In the genomic region with DNA sequence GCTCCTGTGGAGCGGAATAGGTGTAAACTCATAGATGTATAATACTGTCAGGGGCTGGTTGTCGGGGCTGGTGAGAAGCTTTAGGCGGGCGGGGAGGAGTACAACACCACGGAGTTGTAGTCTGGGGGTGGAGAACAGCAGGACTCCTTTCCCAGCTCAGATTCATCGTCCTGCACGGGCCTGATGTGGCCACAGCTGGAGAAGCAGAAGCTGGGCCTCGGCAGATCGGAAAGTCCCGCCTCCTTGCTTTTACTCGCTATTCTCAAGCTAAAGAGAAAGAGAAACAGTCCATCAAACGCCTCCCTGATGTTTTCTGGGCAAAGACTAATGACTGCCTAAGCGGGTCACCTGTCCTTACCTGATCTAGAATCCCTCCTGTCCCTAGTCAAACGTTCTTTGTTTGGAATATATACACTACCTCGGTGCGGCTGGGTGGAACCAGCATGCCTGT, we compare ENCODE assay signal across 8 mouse cellular contexts.
DNase-seq lines count a peak whose midpoint lies in the region; ATAC-seq and TF ChIP-seq lines count a peak whose summit lies in the region.
"Had no signal": no experiment of that assay in that cellular context is flagged by ENCODE, and none has a peak within 500 bp of the region (broad histone marks: within the 10 kb centered on the region; RNA-seq: fewer than 3 reads in every experiment).

No protein-coding gene starts in this region.

- no peak overlapping the region for H3K27ac ChIP-seq in testis, adult 2 months (ENCODE audit: control insufficient read depth, insufficient read depth, low read depth, low read length)
- no peak overlapping the region for H3K27ac ChIP-seq in forebrain, embryonic 14.5 days (ENCODE audit: low read depth, low read length)
- H3K27ac ChIP-seq in liver, embryonic 16.5 days (ENCODE audit: low read length), result no peak overlapping the region
- no peak overlapping the region for H3K27ac ChIP-seq in stomach, postnatal 0 days (replicated peaks)

- no peak overlapping the region for H3K9ac ChIP-seq in forebrain, embryonic 14.5 days (ENCODE audit: low read length)
- H3K9ac ChIP-seq in liver, embryonic 16.5 days (ENCODE audit: low read depth, low read length), result no peak overlapping the region
- no peak overlapping the region for H3K9ac ChIP-seq in stomach, postnatal 0 days (ENCODE audit: low read length)

- H3K36me3 ChIP-seq in testis, adult 2 months (ENCODE audit: control insufficient read depth, insufficient read depth, low read length), result no peaks in the 10 kb centered on the region
- H3K36me3 ChIP-seq in forebrain, embryonic 14.5 days (ENCODE audit: control insufficient read depth, insufficient read depth, low read length), result no peaks in the 10 kb centered on the region
- no peaks in the 10 kb centered on the region for H3K36me3 ChIP-seq in liver, embryonic 16.5 days (ENCODE audit: control insufficient read depth, insufficient read depth)
- H3K36me3 ChIP-seq in stomach, postnatal 0 days (ENCODE audit: control insufficient read depth, insufficient read depth, low read length), result no peaks in the 10 kb centered on the region

- no peak for TF ChIP-seq POLR2A in testis, adult 2 months (IDR thresholded peaks at IDR 0.05; ENCODE audit: control insufficient read depth, low read depth, low read length)

- H3K4me3 ChIP-seq in testis, adult 2 months (ENCODE audit: control insufficient read depth, low read depth, low read length), result peak overlapping the region; percentile 33
- H3K4me3 ChIP-seq in forebrain, embryonic 14.5 days (ENCODE audit: low read depth, low read length), result no peak overlapping the region
- H3K4me3 ChIP-seq in liver, embryonic 16.5 days (ENCODE audit: low read depth, low read length), result 0 out of 2 replicates have a peak overlapping the region, but pooled peaks have one; percentile 5
- H3K4me3 ChIP-seq in stomach, postnatal 0 days (ENCODE audit: low read depth, low read length), result no peak overlapping the region; the same call in 1 of the 2 replicates
- H3K4me3 ChIP-seq: myocyte had no signal

- H3K27me3 ChIP-seq in testis, adult 2 months (ENCODE audit: control insufficient read depth, insufficient read depth, low read length), result no peaks in the 10 kb centered on the region
- no peaks in the 10 kb centered on the region for H3K27me3 ChIP-seq in forebrain, embryonic 14.5 days (replicated peaks; ENCODE audit: control insufficient read depth, insufficient read depth, low read length)
- no peaks in the 10 kb centered on the region for H3K27me3 ChIP-seq in liver, embryonic 16.5 days (ENCODE audit: control insufficient read depth, insufficient read depth, low read depth, low read length)
- no peaks in the 10 kb centered on the region for H3K27me3 ChIP-seq in stomach, postnatal 0 days (ENCODE audit: control insufficient read depth, insufficient read depth, low read length)

- no peak for TF ChIP-seq EP300 in stomach, postnatal 0 days (optimal IDR thresholded peaks at IDR 0.05)

- intact Hi-C loops in left cerebral cortex, postnatal 36 days (cut with DNase I), result no loop called here

- DNase-seq in testis, postnatal 14 days (ENCODE audit: low spot score), result no peak
- DNase-seq in forebrain, embryonic 14.5 days (ENCODE audit: low spot score), result no peak
- peak; percentile 33 for DNase-seq in stomach, postnatal 0 days (ENCODE audit: low spot score)
- DNase-seq in left cerebral cortex, postnatal 36 days (ENCODE audit: low spot score in 2 of 2), result no peak
- DNase-seq in layer of hippocampus, postnatal 36 days, result no peak

- TF ChIP-seq CTCF in testis, adult 2 months (IDR thresholded peaks at IDR 0.05; ENCODE audit: control insufficient read depth, insufficient read depth, insufficient replicate concordance, low read depth, low read length), result no peak
- no peak for TF ChIP-seq CTCF in stomach, postnatal 0 days (IDR thresholded peaks at IDR 0.05; ENCODE audit: low read depth)

- 22% methylated on average over 16 of the region's 16 CpGs for WGBS in forebrain, embryonic 14.5 days
- 30% methylated on average over 16 of the region's 16 CpGs for WGBS in liver, embryonic 16.5 days (ENCODE audit: insufficient replicate concordance)
- WGBS in stomach, postnatal 0 days, result 18% methylated on average over 16 of the region's 16 CpGs

- 0 out of 2 replicates have a peak, but pooled peaks have one; percentile 20 for ATAC-seq in forebrain, embryonic 14.5 days
- no peak for ATAC-seq in liver, embryonic 16.5 days (ENCODE audit: low read depth)
- ATAC-seq in stomach, postnatal 0 days (ENCODE audit: low FRiP score, low TSS enrichment), result peak; percentile 42; the same call in 1 of the 2 replicates

- no peak overlapping the region for H3K4me2 ChIP-seq in forebrain, embryonic 14.5 days (ENCODE audit: low read length)
- H3K4me2 ChIP-seq in liver, embryonic 16.5 days (ENCODE audit: low read depth, low read length), result peak overlapping the region; percentile 14
- peak overlapping the region; percentile 51 for H3K4me2 ChIP-seq in stomach, postnatal 0 days (replicated peaks; ENCODE audit: low read depth)

- peaks cover 3% of the 10 kb centered on the region for H3K4me1 ChIP-seq in testis, adult 2 months (ENCODE audit: control insufficient read depth, insufficient read depth, low read length)
- no peaks in the 10 kb centered on the region for H3K4me1 ChIP-seq in forebrain, embryonic 14.5 days (ENCODE audit: control insufficient read depth, insufficient read depth, low read length)
- no peaks in the 10 kb centered on the region for H3K4me1 ChIP-seq in liver, embryonic 16.5 days (ENCODE audit: control insufficient read depth, low read depth, low read length)
- H3K4me1 ChIP-seq in stomach, postnatal 0 days (replicated peaks; ENCODE audit: control insufficient read depth, insufficient read depth), result no peaks in the 10 kb centered on the region

- H3K9me3 ChIP-seq in forebrain, embryonic 14.5 days (replicated peaks; ENCODE audit: control insufficient read depth, low read length), result no peaks in the 10 kb centered on the region
- no peaks in the 10 kb centered on the region for H3K9me3 ChIP-seq in liver, embryonic 16.5 days (replicated peaks; ENCODE audit: control insufficient read depth, low read length)
- no peaks in the 10 kb centered on the region for H3K9me3 ChIP-seq in stomach, postnatal 0 days (ENCODE audit: control insufficient read depth, low read length)

Comparison
In these comparisons a context has a peak if more than half of its experiments do, and no peak if none do; other contexts are left out.
1. H3K4me3 ChIP-seq: peak in testis, adult 2 months (single experiment) and liver, embryonic 16.5 days (single experiment); none in forebrain, embryonic 14.5 days (single experiment) and stomach, postnatal 0 days (single experiment).